Mouse (Mus musculus) heart, postnatal 14 days (tissue): ENCODE measurements around the gene Prkce. TPM values are rescaled to one million over a fixed set of nuclear protein-coding genes. Genes with fewer than 3 reads are reported as not detected.
A peak's percentile ranks its signal among the peaks of the same experiment; 100 is the strongest.

Experiments
- DNase-seq, 2 experiments: peaks; one replicate each; pipeline ENCODE4 v3.0.0; 2021 to 2022
- intact Hi-C: fragments of 180-260 bp; cut with DNase I; formaldehyde crosslinking; loops from one replicate; pipeline ENCODE4 v1.15.1; 2025
- total RNA-seq, 2 experiments: library from RNA; stranded (reverse); gene quantifications; 2 replicates each; pipeline ENCODE4 v1.2.3; 2021

Gene Prkce
- total RNA-seq, 2 experiments from 2014 or later: 28.7 to 29.1 TPM

- intact Hi-C loops: no loop called here
- no peak for DNase-seq
Observed at GRCm38 (mm10) chr17:86249499-86250405, 82.2 kb downstream of the Prkce start.

- intact Hi-C loops: no loop called here
- no peak for DNase-seq
Observed at GRCm38 (mm10) chr17:86250406-86250905, 82.9 kb downstream of the Prkce start.

GRCm38 (mm10) chr17:86253884-86254283 is 86.3 kb downstream of the Prkce start:
- DNase-seq: no peak
- intact Hi-C loops: no loop called here

- intact Hi-C loops: no loop called here
- DNase-seq: peak; percentile 76 to 86
Observed at GRCm38 (mm10) chr17:86254285-86254684, 86.7 kb downstream of the Prkce start.

GRCm38 (mm10) chr17:86254978-86255377 is 87.4 kb downstream of the Prkce start:
- intact Hi-C loops: no loop called here
- no peak for DNase-seq

- intact Hi-C loops: no loop called here
- DNase-seq: peak; percentile 36 to 40
Observed at GRCm38 (mm10) chr17:86256730-86257131, 89.1 kb downstream of the Prkce start.

- intact Hi-C loops: no loop called here
- DNase-seq: peak in 1 of 2 experiments; percentile 52
Observed at GRCm38 (mm10) chr17:86261067-86261466, 93.5 kb downstream of the Prkce start.

GRCm38 (mm10) chr17:86263985-86264649 is 96.5 kb downstream of the Prkce start:
- no peak for DNase-seq
- intact Hi-C loops: no loop called here

- intact Hi-C loops: no loop called here
- DNase-seq: no peak
Observed at GRCm38 (mm10) chr17:86266051-86266450, 98.5 kb downstream of the Prkce start.

- intact Hi-C loops: no loop called here
- DNase-seq: no peak
Observed at GRCm38 (mm10) chr17:86267126-86267760, 99.7 kb downstream of the Prkce start.

GRCm38 (mm10) chr17:86269639-86270038 is 102.1 kb downstream of the Prkce start:
- intact Hi-C loops: loop anchor here (5.0 kb wide), 1 partner anchor 32 kb away; no protein-coding TSS in a partner anchor
- no peak for DNase-seq

GRCm38 (mm10) chr17:86270523-86270922 is 102.9 kb downstream of the Prkce start:
- intact Hi-C loops: loop anchor here (5.0 kb wide), 1 partner anchor 33 kb away; no protein-coding TSS in a partner anchor

GRCm38 (mm10) chr17:86271277-86271676 is 103.7 kb downstream of the Prkce start:
- intact Hi-C loops: loop anchor here (5.0 kb wide), 1 partner anchor 34 kb away; no protein-coding TSS in a partner anchor
- no peak for DNase-seq

More at GRCm38 (mm10) chr17:86270523-86270922, 102.9 kb downstream of the Prkce start:
- no peak for DNase-seq

- intact Hi-C loops: loop anchor here (5.0 kb wide), 1 partner anchor 36 kb away; no protein-coding TSS in a partner anchor
- DNase-seq: no peak
Observed at GRCm38 (mm10) chr17:86272961-86273360, 105.4 kb downstream of the Prkce start.

- DNase-seq: peak in 1 of 2 experiments; percentile 22
- intact Hi-C loops: loop anchor here (5.0 kb wide), 1 partner anchor 36 kb away; no protein-coding TSS in a partner anchor
Observed at GRCm38 (mm10) chr17:86273566-86274349, 106.2 kb downstream of the Prkce start.

- intact Hi-C loops: loop anchor here (5.0 kb wide), 1 partner anchor 37 kb away; no protein-coding TSS in a partner anchor
- DNase-seq: no peak
Observed at GRCm38 (mm10) chr17:86274350-86274744, 106.8 kb downstream of the Prkce start.

- intact Hi-C loops: no loop called here
- DNase-seq: no peak
Observed at GRCm38 (mm10) chr17:86276381-86276780, 108.8 kb downstream of the Prkce start.

GRCm38 (mm10) chr17:86277032-86277798 is 109.6 kb downstream of the Prkce start:
- no peak for DNase-seq
- intact Hi-C loops: no loop called here

GRCm38 (mm10) chr17:86277999-86278526 is 110.5 kb downstream of the Prkce start:
- no peak for DNase-seq
- intact Hi-C loops: no loop called here
